Mouse (Mus musculus) neural tube, embryonic 15.5 days (tissue): ENCODE measurements around the gene Fam228a. TPM values are rescaled to one million over a fixed set of nuclear protein-coding genes. Genes with fewer than 3 reads are reported as not detected.
A peak's percentile ranks its signal among the peaks of the same experiment; 100 is the strongest.
"Not testable (repeated sequence)": the region's sequence is repeated elsewhere in the genome, so short reads cannot be mapped to it uniquely, and the experiment has no call there.

Experiments used
- ATAC-seq: fragments of 200-750 bp; cut with Nextera tagmentation; 2 replicates; pipeline ENCODE4 v1.8.0; 2017; ENCODE audit warnings: mild to moderate bottlenecking, moderate TSS enrichment, moderate library complexity; ENCODE audit not compliant: low FRiP score
- H3K27ac ChIP-seq: fragments of 300-500 bp; sonication (generic); replicated peaks from 2 replicates; pipeline ENCODE4 v1.5.1; 2015; ENCODE audit warnings: mild to moderate bottlenecking, inconsistent platforms
- H3K27me3 ChIP-seq: fragments of 300-500 bp; sonication (generic); replicated peaks from 2 replicates; pipeline ENCODE4 v1.6.1; 2015; ENCODE audit warnings: inconsistent platforms
- H3K36me3 ChIP-seq: fragments of 300-500 bp; sonication (generic); 2 replicates; pipeline ENCODE4 v1.6.1; 2015; ENCODE audit warnings: inconsistent platforms
- H3K4me1 ChIP-seq: fragments of 300-500 bp; sonication (generic); 2 replicates; pipeline ENCODE4 v1.6.1; 2015; ENCODE audit warnings: inconsistent platforms
- H3K4me2 ChIP-seq: fragments of 300-500 bp; sonication (generic); 2 replicates; pipeline ENCODE4 v1.6.1; 2015; ENCODE audit warnings: inconsistent platforms, mild to moderate bottlenecking, moderate library complexity
- H3K4me3 ChIP-seq: fragments of 300-500 bp; sonication (generic); replicated peaks from 2 replicates; pipeline ENCODE4 v1.5.1; 2015; ENCODE audit warnings: mild to moderate bottlenecking, inconsistent platforms
- H3K9ac ChIP-seq: fragments of 300-500 bp; sonication (generic); replicated peaks from 2 replicates; pipeline ENCODE4 v1.6.1; 2015; ENCODE audit warnings: mild to moderate bottlenecking, inconsistent platforms
- H3K9me3 ChIP-seq: fragments of 300-500 bp; sonication (generic); replicated peaks from 2 replicates; pipeline ENCODE4 v1.6.1; 2016; ENCODE audit warnings: inconsistent platforms
- WGBS: fragments of 180-500 bp; shearing (Covaris S2); methylation state at CpG from one replicate; pipeline ENCODE4 v1.1.7; 2015; ENCODE audit warnings: mixed read lengths; 5-methylcytosine and 5-hydroxymethylcytosine counted together
- polyA plus RNA-seq: library from polyadenylated mRNA; unstranded; fragments of >200 nt; fragmentation: Nextera tagmentation; extraction: Ambion mirVana; gene quantifications from 2 replicates; pipeline ENCODE4 v1.2.1, GENCODE M21; 2015

The Fam228a gene
- polyA plus RNA-seq, 1 experiment from 2014 or later: 1.3 TPM

- Histone ChIP-seq H3K4me1 (no peaks in the 10 kb centered on the region), H3K4me3 (no peak overlapping the region), H3K9ac (no peak overlapping the region), H3K36me3 (no peaks in the 10 kb centered on the region), H3K9me3 (no peaks in the 10 kb centered on the region; the same call in 1 of the 2 replicates), H3K27me3 (no peaks in the 10 kb centered on the region), H3K4me2 (no peak overlapping the region), H3K27ac (no peak overlapping the region)
- ATAC-seq: no peak
- WGBS: 86% methylated on average over 1 of the region's 1 CpGs
These were observed 18.8 kb upstream of the Fam228a start for GRCm38 (mm10) chr12:4757060-4757459.

- not testable (repeated sequence) for H3K9me3 ChIP-seq, H3K4me1 ChIP-seq, H3K4me3 ChIP-seq, H3K27ac ChIP-seq, H3K9ac ChIP-seq, ATAC-seq, H3K4me2 ChIP-seq, H3K36me3 ChIP-seq, H3K27me3 ChIP-seq
- WGBS: 92% methylated on average over 4 of the region's 4 CpGs
These were observed 16.2 kb upstream of the Fam228a start for GRCm38 (mm10) chr12:4754451-4754850.

GRCm38 (mm10) chr12:4744486-4744885 lies 6.3 kb upstream of the Fam228a start:
- H3K36me3 ChIP-seq: no peaks in the 10 kb centered on the region
- H3K4me2 ChIP-seq: no peak overlapping the region
- H3K27me3 ChIP-seq: no peaks in the 10 kb centered on the region
- ATAC-seq: no peak
- H3K9me3 ChIP-seq: no peaks in the 10 kb centered on the region
- H3K4me1 ChIP-seq: no peaks in the 10 kb centered on the region
- H3K9ac ChIP-seq: no peak overlapping the region
- WGBS: 95% methylated on average over 10 of the region's 10 CpGs
- no peak overlapping the region for H3K27ac ChIP-seq
- H3K4me3 ChIP-seq: no peak overlapping the region

GRCm38 (mm10) chr12:4742183-4742582 lies 4.0 kb upstream of the Fam228a start:
- no peaks in the 10 kb centered on the region for H3K36me3 ChIP-seq
- no peak for ATAC-seq
- 90% methylated on average over 3 of the region's 3 CpGs for WGBS
- no peak overlapping the region for H3K9ac ChIP-seq
- H3K9me3 ChIP-seq: no peaks in the 10 kb centered on the region
- no peak overlapping the region for H3K4me2 ChIP-seq
- no peaks in the 10 kb centered on the region for H3K27me3 ChIP-seq
- H3K4me3 ChIP-seq: no peak overlapping the region
- no peaks in the 10 kb centered on the region for H3K4me1 ChIP-seq
- H3K27ac ChIP-seq: no peak overlapping the region

- no peak for ATAC-seq
- H3K4me3 ChIP-seq: no peak overlapping the region
- H3K4me1 ChIP-seq: no peaks in the 10 kb centered on the region
- no peaks in the 10 kb centered on the region for H3K36me3 ChIP-seq
- no peak overlapping the region for H3K4me2 ChIP-seq
- no peak overlapping the region for H3K9ac ChIP-seq
- H3K9me3 ChIP-seq: no peaks in the 10 kb centered on the region
- H3K27me3 ChIP-seq: no peaks in the 10 kb centered on the region
- WGBS: 77% methylated on average over 7 of the region's 7 CpGs
- H3K27ac ChIP-seq: no peak overlapping the region
These were observed 2.6 kb upstream of the Fam228a start for GRCm38 (mm10) chr12:4740823-4741222.

GRCm38 (mm10) chr12:4732332-4732731 lies 5.9 kb downstream of the Fam228a start:
- Histone ChIP-seq H3K36me3 (no peaks in the 10 kb centered on the region), H3K4me1 (no peaks in the 10 kb centered on the region), H3K4me3 (no peak overlapping the region), H3K4me2 (no peak overlapping the region), H3K9ac (no peak overlapping the region), H3K27me3 (no peaks in the 10 kb centered on the region), H3K27ac (no peak overlapping the region), H3K9me3 (no peaks in the 10 kb centered on the region)
- ATAC-seq: no peak
- 73% methylated on average over 4 of the region's 4 CpGs for WGBS

- Histone ChIP-seq H3K9me3 (no peaks in the 10 kb centered on the region), H3K27ac (no peak overlapping the region), H3K9ac (no peak overlapping the region), H3K36me3 (no peaks in the 10 kb centered on the region), H3K4me1 (no peaks in the 10 kb centered on the region), H3K4me2 (no peak overlapping the region), H3K4me3 (no peak overlapping the region), H3K27me3 (no peaks in the 10 kb centered on the region)
- ATAC-seq: no peak
- 61% methylated on average over 4 of the region's 4 CpGs for WGBS
These were observed 6.6 kb downstream of the Fam228a start for GRCm38 (mm10) chr12:4731629-4732028.

GRCm38 (mm10) chr12:4729165-4729564 lies 9.1 kb downstream of the Fam228a start:
- no peaks in the 10 kb centered on the region for H3K36me3 ChIP-seq
- no peak for ATAC-seq
- H3K27me3 ChIP-seq: no peaks in the 10 kb centered on the region
- H3K9me3 ChIP-seq: no peaks in the 10 kb centered on the region
- 92% methylated on average over 3 of the region's 3 CpGs for WGBS
- no peak overlapping the region for H3K4me3 ChIP-seq
- H3K9ac ChIP-seq: no peak overlapping the region
- no peak overlapping the region for H3K27ac ChIP-seq
- H3K4me2 ChIP-seq: no peak overlapping the region
- H3K4me1 ChIP-seq: no peaks in the 10 kb centered on the region

GRCm38 (mm10) chr12:4719762-4720754 lies 18.2 kb downstream of the Fam228a start:
- Histone ChIP-seq H3K4me1 (no peaks in the 10 kb centered on the region), H3K4me2 (no peak overlapping the region), H3K27me3 (no peaks in the 10 kb centered on the region), H3K4me3 (no peak overlapping the region), H3K27ac (no peak overlapping the region), H3K36me3 (no peaks in the 10 kb centered on the region), H3K9me3 (no peaks in the 10 kb centered on the region), H3K9ac (no peak overlapping the region)
- 80% methylated on average over 17 of the region's 17 CpGs for WGBS
- ATAC-seq: no peak

GRCm38 (mm10) chr12:4719066-4719761 lies 19.0 kb downstream of the Fam228a start:
- Histone ChIP-seq H3K27me3 (no peaks in the 10 kb centered on the region), H3K9ac (no peak overlapping the region), H3K36me3 (no peaks in the 10 kb centered on the region), H3K4me3 (no peak overlapping the region), H3K27ac (no peak overlapping the region), H3K4me2 (no peak overlapping the region), H3K4me1 (no peaks in the 10 kb centered on the region), H3K9me3 (no peaks in the 10 kb centered on the region)
- ATAC-seq: no peak
- 86% methylated on average over 13 of the region's 13 CpGs for WGBS

GRCm38 (mm10) chr12:4717417-4717816 lies 20.8 kb downstream of the Fam228a start:
- Histone ChIP-seq H3K9ac (no peak overlapping the region), H3K36me3 (peaks cover 11% of the 10 kb centered on the region), H3K27ac (no peak overlapping the region), H3K4me1 (no peaks in the 10 kb centered on the region), H3K27me3 (no peaks in the 10 kb centered on the region), H3K4me2 (no peak overlapping the region), H3K9me3 (no peaks in the 10 kb centered on the region), H3K4me3 (no peak overlapping the region)
- ATAC-seq: 0 out of 2 replicates have a peak, but pooled peaks have one; percentile 59
- WGBS: 9% methylated on average over 7 of the region's 7 CpGs

- no peak overlapping the region for H3K27ac ChIP-seq
- ATAC-seq: no peak
- H3K9ac ChIP-seq: no peak overlapping the region
- H3K4me2 ChIP-seq: no peak overlapping the region
- no peaks in the 10 kb centered on the region for H3K9me3 ChIP-seq
- no peak overlapping the region for H3K4me3 ChIP-seq
- WGBS: 86% methylated on average over 10 of the region's 10 CpGs
- H3K36me3 ChIP-seq: peaks cover 19% of the 10 kb centered on the region
- H3K4me1 ChIP-seq: no peaks in the 10 kb centered on the region
- no peaks in the 10 kb centered on the region for H3K27me3 ChIP-seq
These were observed 22.6 kb downstream of the Fam228a start for GRCm38 (mm10) chr12:4715606-4716005.
